Mouse (Mus musculus): Measurements from ENCODE around the gene Gm20867. TPM values are rescaled to one million over a fixed set of nuclear protein-coding genes. Genes with fewer than 3 reads are reported as not detected.

Gm20867 gene
- not detected in 2 replicates for polyA plus RNA-seq (2012; rRNA removed)

DNA sequence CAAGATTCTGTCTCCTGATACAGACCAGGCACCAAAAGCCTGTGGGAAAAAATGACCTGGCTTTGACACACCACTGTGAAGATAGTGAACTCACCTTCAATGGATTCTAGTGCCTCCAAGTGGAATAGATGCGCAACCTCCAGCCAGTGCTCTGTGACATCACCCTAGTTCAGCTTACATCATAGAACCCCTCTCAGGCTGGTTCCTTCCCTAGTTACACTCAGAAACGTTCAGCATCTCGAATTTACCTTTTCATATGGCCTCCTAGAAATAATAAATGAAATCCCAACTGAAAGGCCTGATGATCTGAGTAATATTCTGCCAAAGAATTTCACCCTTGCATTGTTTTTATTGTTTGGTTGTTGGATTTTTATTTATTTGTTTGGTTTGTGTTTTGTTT, at the start of gene Gm20867:
Gene Gm20867, minus strand, starts transcription at position 101 of the 400 bp plus-strand sequence.

Other genes starting within 250 kb of the Gm20867 start
- not detected in 2 replicates for gene Gm29564, start 249.8 kb upstream of the Gm20867 start, polyA plus RNA-seq (2012; rRNA removed)